Mouse (Mus musculus): ENCODE data around the gene Ndufa11. TPM values are rescaled to one million over a fixed set of nuclear protein-coding genes. Genes with fewer than 3 reads are reported as not detected.

The Ndufa11 gene
- total RNA-seq, 2 experiments from 2014 or later = 290 to 298 TPM

- peak; percentile 73 to 82 for DNase-seq
These were observed 40.6 kb downstream of the Ndufa11 start for GRCm38 (mm10) chr17:56758132-56758531.

- peak in 1 of 2 experiments; percentile 7 for DNase-seq
These were observed 41.7 kb downstream of the Ndufa11 start for GRCm38 (mm10) chr17:56759261-56759660.

- peak in 1 of 2 experiments; percentile 2 for DNase-seq
These were observed 43.5 kb downstream of the Ndufa11 start for GRCm38 (mm10) chr17:56761077-56761476.

GRCm38 (mm10) chr17:56761991-56762410 lies 44.4 kb downstream of the Ndufa11 start:
- DNase-seq = peak; percentile 92 to 96

GRCm38 (mm10) chr17:56762769-56763731 lies 45.5 kb downstream of the Ndufa11 start:
- peak; percentile 45 to 60 for DNase-seq

GRCm38 (mm10) chr17:56763741-56764250 lies 46.2 kb downstream of the Ndufa11 start:
- peak in 1 of 2 experiments; percentile 7 for DNase-seq

GRCm38 (mm10) chr17:56764474-56765354 lies 47.1 kb downstream of the Ndufa11 start, which contains the start of gene Dus3l:
Gene Dus3l, plus strand, starts transcription at chr17:56764757.
- DNase-seq = peak; percentile 85 to 87

- peak in 1 of 2 experiments; percentile 26 for DNase-seq
These were observed 47.9 kb downstream of the Ndufa11 start for GRCm38 (mm10) chr17:56765431-56765830.

- DNase-seq = peak in 1 of 2 experiments; percentile 7
These were observed 49.3 kb downstream of the Ndufa11 start for GRCm38 (mm10) chr17:56766631-56767405.

GRCm38 (mm10) chr17:56767531-56768135 lies 50.1 kb downstream of the Ndufa11 start:
- DNase-seq = no peak

- DNase-seq = no peak
These were observed 51.4 kb downstream of the Ndufa11 start for GRCm38 (mm10) chr17:56768941-56769340.

GRCm38 (mm10) chr17:56769950-56770349 lies 52.4 kb downstream of the Ndufa11 start, which contains the start of gene Prr22:
Gene Prr22, plus strand, starts transcription at chr17:56770250.
- no peak for DNase-seq

Other genes starting within 250 kb of the Ndufa11 start
- 100 to 1,000 TPM; 157 to 172 TPM for gene Ptprs, start 241.3 kb upstream of the Ndufa11 start, total RNA-seq (2021)
- not detected for gene Znrf4, start 205.3 kb upstream of the Ndufa11 start, total RNA-seq (2021)
- gene Gm20219, start 163.4 kb upstream of the Ndufa11 start, total RNA-seq (2021) = 1 to 10 TPM in 1 of 2 experiments, under 1 TPM in 1; 0.95 to 1.6 TPM
- gene Safb2, start 133.2 kb upstream of the Ndufa11 start, total RNA-seq (2021) = 100 to 1,000 TPM; 103 to 126 TPM
- gene Safb, start 132.9 kb upstream of the Ndufa11 start, total RNA-seq (2021) = 100 to 1,000 TPM; 103 to 122 TPM
- 100 to 1,000 TPM; 293 to 327 TPM for gene 2410015M20Rik, start 108.0 kb upstream of the Ndufa11 start, total RNA-seq (2021)
- gene Rpl36, start 104.4 kb upstream of the Ndufa11 start, total RNA-seq (2021) = 100 to 1,000 TPM; 804 to 953 TPM
- 100 to 1,000 TPM; 582 to 584 TPM for gene Lonp1, start 90.9 kb upstream of the Ndufa11 start, total RNA-seq (2021)
- gene Catsperd, start 89.6 kb upstream of the Ndufa11 start, total RNA-seq (2021) = 1 to 10 TPM; 1.5 to 2.4 TPM
- 10 to 100 TPM; 67.8 to 74.1 TPM for gene Ranbp3, start 44.5 kb upstream of the Ndufa11 start, total RNA-seq (2021)
- gene Vmac, start 255 bp downstream of the Ndufa11 start, total RNA-seq (2021) = 10 to 100 TPM; 14.7 to 36.6 TPM
- gene Nrtn, start 39.8 kb downstream of the Ndufa11 start, total RNA-seq (2021) = 1 to 10 TPM; 3.8 to 5.4 TPM
- 10 to 100 TPM; 31.5 to 32.5 TPM for gene Dus3l, start 47.0 kb downstream of the Ndufa11 start, total RNA-seq (2021)
- under 1 TPM; 0.26 to 0.60 TPM for gene Prr22, start 52.5 kb downstream of the Ndufa11 start, total RNA-seq (2021)
- 1 to 10 TPM; 4.4 to 5.3 TPM for gene Rfx2, start 113.2 kb downstream of the Ndufa11 start, total RNA-seq (2021)
- gene Acsbg2, start 156.7 kb downstream of the Ndufa11 start, total RNA-seq (2021) = under 1 TPM; 0.30 to 0.53 TPM
- 10 to 100 TPM in 1 of 2 experiments, 1 to 10 TPM in 1; 4.8 to 12.3 TPM for gene 1700061G19Rik, start 157.7 kb downstream of the Ndufa11 start, total RNA-seq (2021)
- gene Mllt1, start 217.6 kb downstream of the Ndufa11 start, total RNA-seq (2021) = 10 to 100 TPM; 32.6 to 35.6 TPM